Mouse (Mus musculus) WW6 (cell line): ENCODE results near the gene Apmap.
"Not testable (repeated sequence)": the region's sequence is repeated elsewhere in the genome, so short reads cannot be mapped to it uniquely, and the experiment has no call there.

ENCODE experiments used
- DNase-seq: peaks from one replicate; pipeline ENCODE4 v3.0.0-alpha.2; 2013; ENCODE audit warnings: low read depth, low spot score

Apmap gene

DNA sequence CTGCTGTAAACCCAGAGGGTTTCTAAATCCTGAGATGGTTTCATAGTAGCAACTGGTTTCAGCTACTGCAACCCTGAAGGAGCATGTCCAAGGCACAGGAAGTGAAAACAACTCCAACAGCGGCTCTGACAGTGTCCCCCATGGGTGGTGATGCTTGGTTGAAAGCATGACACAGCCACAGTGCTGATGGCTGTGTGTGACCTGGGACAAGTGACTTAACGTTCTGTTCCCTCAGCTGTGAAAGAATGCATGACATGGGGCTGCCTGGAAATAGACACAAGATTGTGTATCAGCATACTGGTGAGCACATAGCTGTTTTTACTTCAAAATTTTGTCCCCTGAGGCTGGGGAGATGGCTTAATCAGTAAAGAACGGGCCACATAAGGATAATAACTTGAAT is 13.3 kb upstream of the Apmap start:
- no peak for DNase-seq

DNA sequence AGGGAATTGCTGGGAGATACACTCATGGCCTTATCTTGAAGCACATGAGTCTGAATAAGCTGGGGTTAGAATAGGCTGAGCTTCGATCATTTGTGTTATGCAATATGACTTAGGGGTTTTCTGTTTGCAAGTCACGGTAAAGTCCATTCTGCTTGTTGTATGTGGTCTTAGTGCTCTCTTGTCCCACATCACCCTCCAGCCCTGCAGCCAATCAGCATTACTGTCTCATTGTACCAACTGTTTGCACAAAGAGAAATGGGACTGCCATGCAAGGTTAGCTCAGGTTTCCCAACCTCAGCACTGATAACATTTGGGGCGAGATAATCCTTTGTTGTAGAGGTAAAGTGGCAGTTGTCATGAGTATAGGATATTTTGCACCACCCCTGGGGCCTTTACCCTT is 1.7 kb upstream of the Apmap start:
- DNase-seq, result no peak

DNA sequence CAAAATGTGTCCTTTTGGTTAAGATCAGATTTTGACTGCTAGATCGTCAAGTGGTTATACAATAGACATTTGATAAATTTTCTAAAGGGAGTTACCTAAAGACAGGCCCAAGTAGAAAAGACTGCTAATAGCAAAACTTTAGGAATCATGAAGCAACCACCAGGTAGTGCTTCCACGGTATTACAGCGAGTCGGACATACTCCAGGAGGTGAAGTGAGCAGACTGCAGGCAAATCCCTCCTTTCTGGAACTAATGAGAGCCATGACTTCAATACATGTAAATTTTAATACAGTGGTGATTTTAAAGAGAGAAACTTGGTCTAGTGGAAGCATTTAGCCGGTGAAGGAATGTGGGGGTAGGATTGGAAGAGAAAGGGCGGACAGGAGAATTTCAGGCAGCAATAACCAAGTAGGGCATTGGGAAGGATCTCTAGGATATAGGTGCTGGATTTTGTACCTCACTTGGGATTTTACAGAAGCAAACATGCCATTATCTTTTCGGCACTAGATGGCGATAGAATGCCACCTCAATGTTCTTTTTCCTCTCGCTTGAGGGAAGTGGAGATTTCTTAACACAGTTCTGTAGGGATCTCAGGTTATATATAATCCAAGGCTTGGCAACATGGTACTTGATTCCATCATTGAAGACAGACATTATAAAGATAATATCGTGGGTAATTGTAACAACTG is 649 bp upstream of the Apmap start:
- peak; percentile 34 for DNase-seq

DNA sequence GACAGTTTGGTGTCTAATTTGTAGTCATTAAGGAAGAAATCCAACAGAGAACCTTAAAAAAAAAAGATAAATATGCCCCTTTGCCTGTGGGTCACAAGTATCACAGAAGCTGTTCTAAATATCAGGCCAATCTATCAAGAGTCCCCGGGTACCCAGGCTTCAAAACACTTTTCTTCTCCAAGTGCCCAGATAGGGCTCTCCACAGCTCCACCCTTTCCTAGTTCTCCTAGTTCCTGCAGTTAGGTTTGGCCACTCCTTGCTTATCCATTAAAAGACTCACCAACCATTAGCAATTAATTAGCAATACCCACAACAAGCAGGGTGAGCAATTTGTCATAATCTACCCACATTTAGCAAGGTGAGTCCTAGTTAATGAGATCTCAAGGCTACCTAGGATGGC is 1.3 kb downstream of the Apmap start:
- DNase-seq, result no peak

DNA sequence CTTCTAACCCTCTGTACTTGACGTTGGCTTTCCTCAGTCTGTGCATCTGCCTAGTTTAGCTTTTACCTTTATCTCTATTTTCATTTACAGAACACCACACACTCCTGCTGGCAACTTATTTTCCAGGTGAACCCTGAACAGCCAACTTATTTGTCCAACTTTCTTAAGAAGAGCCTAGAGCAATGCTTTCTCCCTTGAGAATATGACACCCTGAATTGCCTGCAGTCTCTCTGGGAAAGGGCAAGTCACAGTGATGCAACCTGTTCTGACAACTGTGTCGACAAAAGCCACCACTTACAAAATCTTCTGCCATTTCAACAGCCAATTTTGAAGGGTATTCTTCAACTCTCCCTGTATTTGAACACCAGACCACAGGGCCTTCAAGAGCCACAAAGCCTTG is 3.6 kb downstream of the Apmap start:
- no peak for DNase-seq

DNA sequence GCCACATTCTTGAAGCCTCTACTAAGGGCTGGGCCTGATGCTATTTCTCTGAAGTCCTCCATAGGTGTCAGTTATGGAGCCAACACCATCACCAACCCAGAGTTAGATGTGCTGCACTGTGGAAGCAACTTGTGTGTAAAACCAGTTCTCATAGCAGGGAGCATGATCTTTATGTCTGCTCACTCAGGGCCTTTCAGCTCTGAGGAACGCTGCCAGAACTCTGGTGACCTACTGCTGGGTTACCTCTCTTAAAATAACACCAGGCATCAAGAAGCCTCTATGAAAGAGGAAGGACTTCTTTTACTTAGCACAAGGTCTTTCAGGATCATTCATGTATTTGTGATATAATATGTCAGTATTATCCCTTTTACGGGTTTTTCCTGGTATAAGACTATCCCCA is 6.2 kb downstream of the Apmap start:
- no peak for DNase-seq

DNA sequence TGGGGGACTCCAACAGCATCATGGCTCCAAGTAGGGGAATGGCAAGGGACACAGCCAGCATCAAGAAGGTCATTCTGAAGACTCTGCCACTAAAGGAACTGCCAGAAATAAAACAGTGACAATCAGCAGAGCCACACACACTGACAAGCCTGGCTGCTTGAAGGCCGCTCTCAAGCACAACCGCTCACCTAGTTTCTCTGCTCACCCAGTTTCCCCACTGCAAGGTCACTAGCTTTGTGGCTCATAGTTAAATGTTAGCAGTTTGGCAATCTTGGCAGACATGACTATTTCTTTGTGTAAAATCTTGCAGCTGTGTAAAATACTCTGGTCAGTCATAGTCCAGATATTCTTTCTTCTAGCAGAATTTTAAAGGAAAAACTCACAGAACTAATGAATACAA is 8.1 kb downstream of the Apmap start:
- DNase-seq, result no peak

DNA sequence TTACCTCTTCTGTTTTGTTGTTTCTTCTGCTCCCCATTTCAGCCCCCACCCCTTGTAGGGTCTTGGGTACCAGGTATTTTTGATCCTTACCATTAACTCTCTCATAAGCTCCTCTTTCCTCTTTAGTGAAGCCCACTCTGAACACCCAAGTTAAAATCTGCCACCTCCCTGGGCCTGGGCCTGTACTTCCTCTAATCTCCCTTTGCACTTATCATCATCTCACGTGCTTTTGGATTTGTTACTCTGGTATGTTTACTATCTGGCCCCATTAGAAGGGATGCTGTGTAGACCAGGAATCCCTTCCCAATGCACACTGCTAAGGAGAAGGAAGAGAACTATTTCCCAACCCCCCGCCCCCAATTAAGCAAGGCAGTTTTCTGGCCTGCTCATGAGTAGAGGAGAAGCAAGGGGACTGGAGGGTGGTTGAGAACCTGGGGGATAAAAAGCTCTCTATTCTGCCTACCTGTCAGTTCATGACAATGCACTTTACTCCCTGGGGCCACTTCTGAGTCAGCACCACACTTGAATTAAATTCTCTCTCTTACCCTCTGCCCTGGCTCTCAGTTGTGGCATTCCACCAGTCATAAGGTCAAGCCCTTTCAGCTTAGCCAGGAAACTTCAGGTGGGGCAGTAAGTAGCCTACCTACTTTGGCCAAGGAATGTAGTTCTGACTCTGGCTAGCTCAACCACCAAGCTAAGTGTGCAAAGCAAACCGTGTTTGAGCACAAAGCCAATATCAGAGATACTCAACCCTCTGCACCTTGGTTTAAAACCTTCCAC is 12.8 kb downstream of the Apmap start:
- DNase-seq, result no peak

DNA sequence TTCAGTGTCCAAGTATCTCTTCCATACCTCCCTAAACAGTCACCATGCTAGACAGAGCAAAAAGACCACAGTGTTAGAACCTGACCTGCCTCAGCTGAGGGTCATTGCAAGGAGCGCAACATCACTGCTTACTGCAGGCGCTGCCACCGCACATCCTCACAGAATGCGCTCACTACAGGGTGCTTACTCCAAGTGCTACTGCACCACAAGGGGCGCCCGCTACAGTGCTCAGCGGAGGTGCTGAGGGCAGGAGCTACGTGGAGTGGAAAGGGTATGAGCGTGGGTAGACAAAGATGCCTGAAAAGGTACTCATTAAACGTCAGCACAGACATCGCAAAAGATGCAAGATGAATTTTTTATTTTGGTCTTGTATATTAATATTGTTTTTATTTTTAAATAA is 19.3 kb downstream of the Apmap start:
- peak; percentile 24 for DNase-seq

DNA sequence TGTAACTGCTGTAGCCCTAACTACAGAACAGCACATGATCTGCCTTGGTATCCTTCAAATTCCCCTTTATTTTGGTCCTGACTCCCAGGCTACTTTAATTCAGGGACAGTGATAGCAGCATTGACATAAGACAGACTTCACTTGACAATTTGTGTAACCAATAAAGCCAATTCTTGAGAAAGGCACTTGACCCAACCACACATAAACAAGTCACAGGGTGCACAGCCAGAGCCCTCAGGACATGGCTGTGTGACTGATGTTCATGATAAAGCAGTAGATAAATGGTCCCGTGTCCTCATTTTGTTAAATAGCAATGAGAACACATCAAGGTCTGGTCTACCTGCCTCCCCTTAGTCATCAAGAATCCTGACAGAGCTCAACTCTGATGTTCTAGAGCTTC is 28.7 kb downstream of the Apmap start:
- DNase-seq, result no peak

DNA sequence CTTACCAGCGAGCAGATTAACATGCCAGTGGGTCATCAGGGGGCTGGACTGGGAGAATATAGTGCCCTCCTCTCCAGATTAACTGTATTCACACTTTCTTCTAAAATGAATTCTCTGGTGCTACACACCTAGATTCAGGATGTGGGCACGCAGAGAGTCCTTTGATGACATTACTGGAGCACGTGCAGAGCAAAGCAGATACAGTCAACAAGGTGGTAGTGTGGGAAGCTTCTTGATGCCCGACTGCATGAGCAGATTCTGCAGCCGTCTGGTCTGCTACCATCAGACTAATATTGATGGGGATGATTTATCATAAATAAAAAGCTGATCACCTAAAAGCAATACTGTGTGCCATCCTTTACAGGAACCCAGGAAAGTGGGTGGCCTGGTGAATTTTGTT is 29.8 kb downstream of the Apmap start:
- DNase-seq, result no peak

DNA sequence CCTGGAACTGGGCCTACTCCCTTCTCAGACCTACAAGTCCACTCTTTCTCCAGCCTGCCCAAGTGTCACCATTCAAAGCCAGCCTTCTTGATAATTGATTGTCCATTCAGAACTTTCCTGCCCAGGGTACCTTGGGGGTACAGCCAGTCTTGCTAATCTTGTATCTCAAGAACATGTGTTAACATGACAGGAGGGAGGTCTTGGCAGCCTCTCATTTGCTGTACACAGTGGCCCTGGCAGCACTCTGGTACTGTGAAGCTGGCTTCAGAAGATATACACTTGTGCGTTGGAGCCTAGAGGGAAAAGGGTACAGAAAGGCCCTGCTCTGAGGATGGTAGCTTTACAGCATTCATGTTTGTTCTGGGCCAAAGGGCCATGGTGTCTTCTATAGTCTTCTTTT is 32.1 kb downstream of the Apmap start:
- no peak for DNase-seq

DNA sequence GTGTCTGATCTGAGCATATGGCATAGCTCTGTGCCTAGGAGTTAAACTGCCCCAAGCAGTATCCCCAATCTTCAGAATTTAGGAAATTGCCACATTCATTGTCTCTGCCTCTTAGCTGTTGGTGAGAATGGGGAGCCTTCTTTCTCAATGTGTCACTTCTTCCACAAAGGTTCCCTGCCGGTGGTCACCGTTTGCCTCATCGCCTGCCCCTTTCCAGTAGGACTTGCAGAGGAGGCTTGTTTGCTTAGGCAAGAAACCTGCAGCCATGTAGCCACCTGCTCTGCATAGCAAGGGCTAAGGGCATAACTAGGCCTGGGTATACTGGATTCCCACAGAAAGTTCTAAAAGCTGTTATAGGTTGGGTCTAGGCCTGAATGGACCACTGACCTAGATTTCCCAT is 35.9 kb downstream of the Apmap start:
- no peak for DNase-seq

DNA sequence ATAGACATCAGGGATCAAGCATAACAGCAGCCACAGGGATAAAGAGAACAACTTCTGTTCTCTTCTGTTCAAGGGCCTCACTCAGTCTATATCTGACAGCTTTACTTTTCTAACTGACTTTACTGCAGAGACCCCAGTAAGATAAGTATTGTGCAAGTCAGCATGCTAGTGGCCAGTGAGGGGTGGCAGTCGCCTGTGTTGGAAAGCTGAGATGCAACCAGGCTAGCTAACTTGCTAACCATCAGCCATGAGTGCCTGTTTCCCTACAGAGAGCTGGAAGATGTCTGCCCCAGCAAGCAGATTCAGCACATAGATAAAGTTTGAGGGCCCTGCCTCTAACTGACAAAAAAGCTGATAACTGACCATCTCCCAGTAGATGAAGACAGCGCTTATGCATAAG is 37.6 kb downstream of the Apmap start:
- no peak for DNase-seq

DNA sequence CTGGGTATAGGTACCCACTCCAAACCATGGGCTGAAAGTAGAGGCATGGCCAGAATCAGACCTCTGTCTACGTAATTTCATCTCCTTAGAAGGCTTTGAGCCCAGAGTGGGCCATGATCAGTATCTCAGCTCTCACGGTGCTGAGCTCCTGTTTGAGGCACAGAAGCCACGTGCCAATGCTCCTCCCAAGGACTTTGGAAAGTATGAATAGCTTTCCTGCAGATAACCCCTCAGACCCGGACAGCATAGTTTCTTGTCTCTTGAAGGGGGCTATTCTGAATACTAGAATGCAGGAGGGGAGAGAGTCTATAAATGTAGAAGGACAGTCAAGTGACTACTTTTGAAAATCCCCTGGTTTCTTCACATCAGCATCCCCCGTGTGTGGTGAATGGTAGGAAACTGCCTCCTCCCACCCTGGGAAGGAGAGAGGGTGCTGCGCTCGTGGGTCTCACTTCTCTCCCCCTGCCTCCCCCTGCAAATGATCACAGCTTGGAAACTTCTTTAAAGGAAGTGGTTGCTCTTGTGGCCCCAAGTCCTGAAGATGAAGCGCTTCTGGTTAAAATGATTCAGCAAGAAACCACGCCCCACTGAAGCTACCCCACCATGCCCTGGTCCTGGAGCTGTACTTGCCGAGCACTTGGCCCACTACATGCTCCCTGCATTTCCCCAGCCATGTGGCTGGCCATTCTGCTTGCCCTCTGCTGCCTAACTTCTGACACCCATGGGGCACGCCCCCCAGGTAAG is 38.3 kb downstream of the Apmap start, which contains the start of gene Cst7:
Gene Cst7 (plus strand): TSS at position 569 of the 744 bp plus-strand sequence.
- no peak for DNase-seq

DNA sequence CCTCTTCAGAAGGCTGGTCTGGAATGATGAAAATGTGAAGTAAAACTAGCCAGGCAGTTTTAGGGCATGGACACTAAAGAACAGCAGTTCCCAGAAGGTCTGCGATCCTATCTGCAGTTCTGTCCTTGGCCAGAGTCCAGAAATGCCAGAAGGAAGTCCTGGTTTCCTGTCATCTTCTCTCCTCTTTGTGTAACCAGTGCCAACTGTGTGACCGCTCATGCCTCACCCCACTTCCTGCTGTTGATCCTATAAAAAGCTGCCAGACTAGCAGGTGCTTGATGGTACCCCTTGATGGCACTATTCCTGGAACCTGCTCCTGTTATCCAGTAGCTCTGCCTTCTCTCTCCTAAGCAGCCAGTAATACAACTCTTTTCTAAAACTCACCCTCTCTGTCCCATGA is 41.3 kb downstream of the Apmap start:
- no peak for DNase-seq

DNA sequence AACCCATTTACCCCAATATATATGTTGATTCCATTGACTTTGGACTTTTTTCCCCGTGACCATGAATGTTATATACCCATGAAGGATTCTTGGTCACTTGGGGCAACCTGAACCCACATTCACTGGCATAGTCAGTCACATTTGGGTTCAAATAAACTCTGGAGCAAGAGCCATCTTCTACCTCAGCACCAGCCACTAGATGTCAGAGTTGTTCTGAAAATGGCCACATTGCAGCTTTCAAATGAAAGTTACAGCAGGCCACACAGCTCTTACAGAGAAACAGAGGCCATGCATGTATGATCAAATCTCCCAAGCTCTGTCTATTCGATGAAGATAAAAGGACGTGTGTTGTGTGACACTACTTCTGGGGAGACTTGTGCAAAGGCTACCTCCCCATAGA is 49.8 kb downstream of the Apmap start:
- no peak for DNase-seq

DNA sequence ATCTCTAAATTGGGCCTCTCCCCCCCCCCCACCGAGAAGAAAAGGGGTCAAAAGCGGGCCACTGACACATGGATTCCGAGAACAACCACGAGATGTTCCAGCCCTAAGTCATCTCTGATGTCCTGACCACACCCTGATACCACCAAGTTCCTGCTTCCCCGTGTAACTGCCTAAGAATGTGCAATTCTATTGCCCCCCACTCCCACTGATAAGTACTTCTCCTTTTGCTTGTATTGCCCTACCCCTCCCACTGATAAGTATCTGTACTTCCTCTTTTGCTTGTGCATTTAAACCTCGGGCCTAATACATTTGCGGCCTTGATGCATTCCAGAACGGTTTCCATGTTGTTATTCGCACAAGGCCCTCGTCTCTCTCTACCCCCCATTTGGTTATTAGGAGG is 58.8 kb downstream of the Apmap start:
- not testable (repeated sequence) for DNase-seq
